Mouse (Mus musculus): ENCODE data around the gene Fcgrt. TPM values are rescaled to one million over a fixed set of nuclear protein-coding genes. Genes with fewer than 3 reads are reported as not detected.
"Not testable (repeated sequence)": the region's sequence is repeated elsewhere in the genome, so short reads cannot be mapped to it uniquely, and the experiment has no call there.

Fcgrt gene
- polyA plus RNA-seq, 1 experiment from 2014 or later, result 149 TPM

DNA sequence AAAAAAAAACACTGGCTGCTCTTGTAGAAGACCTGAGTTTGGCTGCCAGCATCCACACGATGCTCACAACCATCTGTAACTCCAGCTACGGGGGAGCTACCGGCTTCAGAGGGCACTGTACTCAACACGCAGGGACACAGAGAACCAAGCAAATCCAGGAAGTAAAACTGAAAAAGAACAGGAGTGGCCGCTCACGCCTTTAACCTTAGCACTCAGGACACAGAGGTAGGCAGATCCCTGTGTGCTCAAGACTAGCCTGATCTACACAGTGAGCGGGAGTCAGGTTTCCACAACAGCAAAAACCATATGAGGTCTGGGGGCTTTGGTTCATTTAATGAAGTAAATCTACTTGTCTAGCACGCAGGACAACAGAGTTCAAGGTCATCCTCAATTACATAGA is 1.8 kb upstream of the Fcgrt start:
- H3K36me3 ChIP-seq (ENCODE audit: control insufficient read depth, insufficient read depth, low read length), result no peaks in the 10 kb centered on the region
- ATAC-seq (ENCODE audit: insufficient read depth, low FRiP score), result no peak
- no peaks in the 10 kb centered on the region for H3K27me3 ChIP-seq (ENCODE audit: control insufficient read depth, insufficient read depth, low read length)
- H3K4me1 ChIP-seq (ENCODE audit: control insufficient read depth, insufficient read depth, low read length), result peaks cover 16% of the 10 kb centered on the region; the same call in 1 of the 2 replicates
- H3K4me3 ChIP-seq (replicated peaks; ENCODE audit: low read length), result no peak overlapping the region
- H3K4me2 ChIP-seq (ENCODE audit: low read depth, low read length), result no peak overlapping the region
- WGBS, result 72% methylated on average over 8 of the region's 8 CpGs
- H3K9ac ChIP-seq (ENCODE audit: low read length), result no peak overlapping the region
- no peaks in the 10 kb centered on the region for H3K9me3 ChIP-seq (replicated peaks; ENCODE audit: control insufficient read depth, low read length)
- H3K27ac ChIP-seq (ENCODE audit: low read length), result no peak overlapping the region

DNA sequence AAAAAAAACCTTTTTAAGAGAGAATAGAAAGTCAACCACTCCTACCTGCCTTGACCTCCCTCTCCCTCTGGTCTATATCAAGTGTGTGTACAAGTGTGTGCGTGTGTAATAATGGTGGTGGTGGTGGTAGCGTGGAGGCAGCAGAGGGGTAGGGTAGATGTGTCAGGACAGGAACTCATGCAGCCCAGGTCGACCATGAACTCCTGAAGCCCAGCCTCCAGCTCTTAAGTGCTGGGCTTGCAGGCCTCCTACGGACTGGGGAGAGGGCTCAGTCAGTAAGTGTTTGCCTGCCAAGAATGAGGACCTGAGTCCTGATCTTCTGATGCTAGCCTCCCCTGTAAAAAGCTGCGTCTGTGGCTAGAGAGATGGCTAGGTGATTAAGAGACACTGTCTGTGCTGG is 1.3 kb upstream of the Fcgrt start:
- Histone ChIP-seq H3K4me1 (ENCODE audit: control insufficient read depth, insufficient read depth, low read length) (peaks cover 16% of the 10 kb centered on the region; the same call in 1 of the 2 replicates), H3K4me3 (replicated peaks; ENCODE audit: low read length) (no peak overlapping the region), H3K9me3 (replicated peaks; ENCODE audit: control insufficient read depth, low read length) (no peaks in the 10 kb centered on the region), H3K27ac (ENCODE audit: low read length) (no peak overlapping the region), H3K27me3 (ENCODE audit: control insufficient read depth, insufficient read depth, low read length) (no peaks in the 10 kb centered on the region), H3K4me2 (ENCODE audit: low read depth, low read length) (no peak overlapping the region), H3K36me3 (ENCODE audit: control insufficient read depth, insufficient read depth, low read length) (no peaks in the 10 kb centered on the region), H3K9ac (ENCODE audit: low read length) (no peak overlapping the region)
- ATAC-seq (ENCODE audit: insufficient read depth, low FRiP score), result no peak
- WGBS, result 78% methylated on average over 5 of the region's 5 CpGs

DNA sequence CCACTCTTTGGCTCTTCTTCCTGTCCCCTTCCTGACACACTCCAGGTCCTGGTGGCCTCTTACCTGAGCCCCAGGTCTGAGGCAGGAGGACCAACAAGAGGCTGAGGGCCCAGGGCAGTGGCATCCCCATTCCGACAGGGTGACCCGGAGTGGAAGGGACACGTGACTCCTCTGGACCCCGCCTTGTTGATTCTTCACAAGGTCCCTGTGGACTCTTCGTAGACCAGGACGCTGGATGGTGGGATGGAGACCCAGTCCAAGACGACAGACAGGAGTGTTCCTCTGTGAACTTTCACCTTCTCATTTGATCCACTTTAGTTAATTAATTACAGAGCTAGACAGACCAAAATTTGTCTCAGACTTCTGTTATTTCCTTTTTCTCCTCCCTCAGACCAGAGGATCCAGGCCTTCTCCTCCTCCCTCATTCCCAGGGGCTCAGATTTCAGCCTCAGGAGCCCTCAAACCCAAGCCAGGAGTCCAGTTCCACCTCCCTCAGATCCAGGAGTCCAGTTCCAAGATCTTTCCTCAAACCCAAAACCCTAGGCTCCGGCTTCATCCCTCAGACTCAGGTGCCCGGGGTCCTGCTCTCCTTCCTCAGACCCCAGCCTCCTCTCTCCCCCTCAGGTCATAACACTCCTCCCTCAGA is 588 bp downstream of the Fcgrt start:
- no peak; the same call in 1 of the 2 replicates for ATAC-seq (ENCODE audit: insufficient read depth, low FRiP score)
- no peaks in the 10 kb centered on the region for H3K27me3 ChIP-seq (ENCODE audit: control insufficient read depth, insufficient read depth, low read length)
- H3K4me2 ChIP-seq (ENCODE audit: low read depth, low read length), result peak overlapping the region; percentile 60
- WGBS, result 41% methylated on average over 9 of the region's 9 CpGs
- H3K9ac ChIP-seq (ENCODE audit: low read length), result peak overlapping the region; percentile 80
- peak overlapping the region; percentile 93 for H3K27ac ChIP-seq (ENCODE audit: low read length)
- no peaks in the 10 kb centered on the region for H3K9me3 ChIP-seq (replicated peaks; ENCODE audit: control insufficient read depth, low read length)
- H3K4me1 ChIP-seq (ENCODE audit: control insufficient read depth, insufficient read depth, low read length), result peaks cover 16% of the 10 kb centered on the region; the same call in 1 of the 2 replicates
- no peaks in the 10 kb centered on the region for H3K36me3 ChIP-seq (ENCODE audit: control insufficient read depth, insufficient read depth, low read length)
- H3K4me3 ChIP-seq (replicated peaks; ENCODE audit: low read length), result peak overlapping the region; percentile 51

DNA sequence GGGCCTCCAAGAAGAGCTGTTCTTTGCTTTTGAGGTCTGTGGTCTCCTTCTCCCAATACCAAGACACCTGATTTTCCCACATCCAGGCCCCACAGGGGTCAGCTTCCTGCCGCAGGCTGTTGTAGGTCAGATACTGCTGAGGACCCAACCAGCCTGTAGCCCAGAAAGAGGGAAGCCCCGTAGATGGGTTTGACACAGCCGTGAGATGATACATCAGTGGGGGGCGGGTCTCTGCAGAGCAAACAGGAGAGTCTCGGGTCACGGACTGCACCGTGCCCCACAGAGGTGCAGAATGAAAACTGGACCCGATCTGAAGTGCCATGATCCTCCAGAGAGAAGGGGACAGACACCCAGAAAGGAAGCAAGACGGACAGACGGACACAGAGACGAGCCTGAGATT is 1.2 kb downstream of the Fcgrt start:
- peak overlapping the region; percentile 60 for H3K4me2 ChIP-seq (ENCODE audit: low read depth, low read length)
- no peaks in the 10 kb centered on the region for H3K9me3 ChIP-seq (replicated peaks; ENCODE audit: control insufficient read depth, low read length)
- H3K9ac ChIP-seq (ENCODE audit: low read length), result peak overlapping the region; percentile 80; the same call in 1 of the 2 replicates
- WGBS, result 79% methylated on average over 11 of the region's 11 CpGs
- no peak for ATAC-seq (ENCODE audit: insufficient read depth, low FRiP score)
- H3K4me3 ChIP-seq (replicated peaks; ENCODE audit: low read length), result peak overlapping the region; percentile 51
- no peak overlapping the region for H3K27ac ChIP-seq (ENCODE audit: low read length)
- H3K4me1 ChIP-seq (ENCODE audit: control insufficient read depth, insufficient read depth, low read length), result peaks cover 16% of the 10 kb centered on the region; the same call in 1 of the 2 replicates
- no peaks in the 10 kb centered on the region for H3K27me3 ChIP-seq (ENCODE audit: control insufficient read depth, insufficient read depth, low read length)
- no peaks in the 10 kb centered on the region for H3K36me3 ChIP-seq (ENCODE audit: control insufficient read depth, insufficient read depth, low read length)

DNA sequence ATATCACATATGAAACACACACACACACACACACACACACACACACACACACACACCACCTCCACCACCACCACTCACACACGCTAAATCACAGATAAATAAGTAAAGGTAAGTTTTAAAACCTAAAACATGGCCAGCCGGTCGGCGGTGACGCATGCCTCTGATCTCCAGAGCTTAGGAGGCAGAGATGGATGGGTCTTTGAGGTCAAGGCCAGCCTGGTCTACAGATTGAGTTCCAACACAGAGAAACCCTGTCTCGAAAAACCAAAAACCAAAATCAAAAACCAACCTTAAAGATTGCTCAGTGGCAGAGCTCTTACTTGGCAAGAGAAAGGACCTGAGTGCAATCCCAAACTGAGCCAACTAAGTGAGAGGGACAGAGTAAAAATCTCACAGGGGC is 3.6 kb downstream of the Fcgrt start:
- Histone ChIP-seq H3K9me3 (replicated peaks; ENCODE audit: control insufficient read depth, low read length) (no peaks in the 10 kb centered on the region), H3K36me3 (ENCODE audit: control insufficient read depth, insufficient read depth, low read length) (no peaks in the 10 kb centered on the region), H3K27me3 (ENCODE audit: control insufficient read depth, insufficient read depth, low read length) (no peaks in the 10 kb centered on the region), H3K4me2 (ENCODE audit: low read depth, low read length) (no peak overlapping the region), H3K27ac (ENCODE audit: low read length) (no peak overlapping the region), H3K4me1 (ENCODE audit: control insufficient read depth, insufficient read depth, low read length) (peaks cover 16% of the 10 kb centered on the region; the same call in 1 of the 2 replicates), H3K4me3 (replicated peaks; ENCODE audit: low read length) (no peak overlapping the region), H3K9ac (ENCODE audit: low read length) (no peak overlapping the region)
- WGBS, result 76% methylated on average over 6 of the region's 6 CpGs
- no peak for ATAC-seq (ENCODE audit: insufficient read depth, low FRiP score)

DNA sequence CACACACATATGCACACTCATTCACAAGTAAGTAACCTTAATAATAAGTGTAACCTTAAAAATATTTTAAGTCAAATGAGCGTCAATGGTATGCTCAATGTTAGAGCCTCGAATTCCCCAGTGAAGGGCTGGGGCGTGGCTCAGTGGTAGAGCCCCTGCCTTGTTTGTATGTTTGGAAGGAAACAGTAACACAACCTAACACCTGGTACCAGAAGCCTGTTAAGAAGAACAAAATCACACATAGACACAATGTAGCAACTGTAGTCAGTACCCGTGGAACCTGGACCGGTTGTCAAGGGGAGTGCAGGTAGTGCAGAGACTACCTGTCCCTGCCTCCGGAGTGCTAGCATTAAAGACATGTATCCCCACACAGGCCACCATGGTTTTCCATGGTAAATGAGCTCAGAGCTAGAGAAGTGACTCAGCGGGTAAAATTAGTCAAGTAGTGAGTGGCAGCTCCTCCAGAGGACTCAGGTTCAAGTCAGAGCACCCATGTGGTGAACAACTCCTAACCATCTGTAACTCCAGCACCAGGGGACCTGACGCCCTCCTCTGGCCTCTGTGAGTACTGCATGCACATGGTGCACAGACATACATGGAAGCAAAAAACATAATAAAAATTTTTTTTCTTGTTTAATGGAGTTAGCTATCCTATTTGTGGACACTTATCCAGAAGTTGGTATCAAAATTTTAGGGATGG is 5.0 kb downstream of the Fcgrt start:
- no peak overlapping the region for H3K9ac ChIP-seq (ENCODE audit: low read length)
- H3K27me3 ChIP-seq (ENCODE audit: control insufficient read depth, insufficient read depth, low read length), result no peaks in the 10 kb centered on the region
- no peak for ATAC-seq (ENCODE audit: insufficient read depth, low FRiP score)
- no peak overlapping the region for H3K27ac ChIP-seq (ENCODE audit: low read length)
- 89% methylated on average over 8 of the region's 8 CpGs for WGBS
- 0 out of 2 replicates have a peak, but pooled peaks cover 11% of the 10 kb centered on the region for H3K4me1 ChIP-seq (ENCODE audit: control insufficient read depth, insufficient read depth, low read length)
- no peaks in the 10 kb centered on the region for H3K9me3 ChIP-seq (replicated peaks; ENCODE audit: control insufficient read depth, low read length)
- no peak overlapping the region for H3K4me3 ChIP-seq (replicated peaks; ENCODE audit: low read length)
- no peak overlapping the region for H3K4me2 ChIP-seq (ENCODE audit: low read depth, low read length)
- no peaks in the 10 kb centered on the region for H3K36me3 ChIP-seq (ENCODE audit: control insufficient read depth, insufficient read depth, low read length)

DNA sequence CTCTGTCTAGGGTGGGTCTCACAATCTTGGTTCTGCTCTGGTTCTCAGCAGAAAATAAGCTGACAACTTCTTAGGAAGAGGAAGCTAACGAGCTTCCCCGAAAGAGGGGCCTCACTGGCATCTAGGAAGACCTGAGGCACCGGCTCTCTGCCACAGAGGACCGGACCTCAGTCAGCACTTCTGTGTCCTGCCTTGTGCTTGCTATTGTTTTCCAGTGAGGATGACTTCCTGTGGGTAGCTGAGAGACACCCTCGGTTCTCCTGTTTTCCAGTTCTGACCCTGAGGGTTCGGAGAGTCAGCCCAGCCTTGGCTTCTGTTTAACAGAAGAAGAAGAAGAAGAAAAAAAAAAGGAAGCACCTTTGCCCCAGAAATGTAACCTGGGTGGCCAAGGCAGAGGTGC is 6.2 kb downstream of the Fcgrt start:
- ATAC-seq (ENCODE audit: insufficient read depth, low FRiP score), result no peak
- H3K4me3 ChIP-seq (replicated peaks; ENCODE audit: low read length), result no peak overlapping the region
- H3K9me3 ChIP-seq (replicated peaks; ENCODE audit: control insufficient read depth, low read length), result no peaks in the 10 kb centered on the region
- no peak overlapping the region for H3K4me2 ChIP-seq (ENCODE audit: low read depth, low read length)
- H3K27me3 ChIP-seq (ENCODE audit: control insufficient read depth, insufficient read depth, low read length), result no peaks in the 10 kb centered on the region
- peaks cover 15% of the 10 kb centered on the region for H3K4me1 ChIP-seq (ENCODE audit: control insufficient read depth, insufficient read depth, low read length)
- no peak overlapping the region for H3K9ac ChIP-seq (ENCODE audit: low read length)
- no peak overlapping the region for H3K27ac ChIP-seq (ENCODE audit: low read length)
- WGBS, result 55% methylated on average over 6 of the region's 6 CpGs
- H3K36me3 ChIP-seq (ENCODE audit: control insufficient read depth, insufficient read depth, low read length), result no peaks in the 10 kb centered on the region

DNA sequence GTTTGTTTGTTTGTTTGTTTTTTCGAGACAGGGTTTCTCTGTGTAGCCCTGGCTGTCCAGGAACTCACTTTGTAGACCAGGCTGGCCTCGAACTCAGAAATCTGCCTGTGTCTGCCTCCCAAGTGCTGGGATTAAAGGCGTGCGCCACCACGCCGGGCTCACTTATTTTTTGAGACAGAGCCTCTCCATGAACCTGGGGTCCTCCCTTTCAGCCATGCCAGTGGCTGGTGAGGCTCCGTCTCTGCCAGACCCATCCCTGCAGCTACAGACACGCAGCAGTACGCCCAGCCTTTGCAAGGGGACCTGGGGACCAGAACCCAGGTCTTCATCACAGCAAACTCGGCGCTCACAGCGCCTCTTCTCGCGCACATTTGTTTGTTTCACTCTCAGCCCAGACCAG is 7.7 kb downstream of the Fcgrt start:
- not testable (repeated sequence) for H3K9ac ChIP-seq (ENCODE audit: low read length); ATAC-seq (ENCODE audit: insufficient read depth, low FRiP score); H3K4me3 ChIP-seq (replicated peaks; ENCODE audit: low read length); H3K4me1 ChIP-seq (ENCODE audit: control insufficient read depth, insufficient read depth, low read length); H3K9me3 ChIP-seq (replicated peaks; ENCODE audit: control insufficient read depth, low read length); H3K27me3 ChIP-seq (ENCODE audit: control insufficient read depth, insufficient read depth, low read length); H3K36me3 ChIP-seq (ENCODE audit: control insufficient read depth, insufficient read depth, low read length); H3K4me2 ChIP-seq (ENCODE audit: low read depth, low read length); H3K27ac ChIP-seq (ENCODE audit: low read length)
- 94% methylated on average over 14 of the region's 14 CpGs for WGBS

DNA sequence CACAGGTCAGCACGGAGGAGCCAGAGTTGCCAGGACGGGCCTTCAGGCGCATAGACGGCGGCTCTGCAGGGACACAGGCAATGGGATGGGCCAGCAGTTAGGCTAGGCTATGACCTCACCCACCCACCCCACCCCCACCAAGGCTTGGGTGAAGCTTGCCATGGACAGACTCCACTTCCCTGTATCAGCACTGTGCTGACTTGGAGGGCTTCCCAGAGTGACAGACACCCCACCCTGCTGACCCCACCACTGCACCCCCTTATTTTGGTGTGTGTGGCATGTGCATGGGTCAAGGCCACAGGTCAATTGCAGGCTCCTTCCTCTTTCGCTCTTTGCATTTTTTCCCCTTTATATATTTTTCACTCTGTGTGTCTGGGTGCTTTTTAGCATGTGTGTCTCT is 8.3 kb downstream of the Fcgrt start:
- Histone ChIP-seq H3K27ac (ENCODE audit: low read length) (no peak overlapping the region), H3K4me1 (ENCODE audit: control insufficient read depth, insufficient read depth, low read length) (peaks cover 8% of the 10 kb centered on the region), H3K4me2 (ENCODE audit: low read depth, low read length) (no peak overlapping the region), H3K36me3 (ENCODE audit: control insufficient read depth, insufficient read depth, low read length) (no peaks in the 10 kb centered on the region), H3K27me3 (ENCODE audit: control insufficient read depth, insufficient read depth, low read length) (no peaks in the 10 kb centered on the region), H3K4me3 (replicated peaks; ENCODE audit: low read length) (no peak overlapping the region), H3K9ac (ENCODE audit: low read length) (no peak overlapping the region), H3K9me3 (replicated peaks; ENCODE audit: control insufficient read depth, low read length) (no peaks in the 10 kb centered on the region)
- WGBS, result 76% methylated on average over 6 of the region's 6 CpGs
- no peak for ATAC-seq (ENCODE audit: insufficient read depth, low FRiP score)
